Mouse (Mus musculus) midbrain, embryonic 13.5 days (tissue): ENCODE measurements at regions not wholly inside any gene's neighbourhood (a gene's known extent, or its start where the extent isn't known, plus 50 kb on each side); places are given as distances from the start of the nearest gene placed in this dataset.
A peak's percentile ranks its signal among the peaks of the same experiment; 100 is the strongest.

ENCODE experiments used
- ATAC-seq: fragments of 200-750 bp; cut with Nextera tagmentation; 2 replicates; pipeline ENCODE4 v1.8.0; 2017; ENCODE audit warnings: mild to moderate bottlenecking, moderate TSS enrichment, moderate library complexity
- H3K27ac ChIP-seq: fragments of 300-500 bp; sonication (generic); 2 replicates; pipeline ENCODE4 v1.5.1; 2015; ENCODE audit warnings: inconsistent platforms, mild to moderate bottlenecking, moderate library complexity
- H3K27me3 ChIP-seq: fragments of 300-500 bp; sonication (generic); 2 replicates; pipeline ENCODE4 v1.6.1; 2015; ENCODE audit warnings: mild to moderate bottlenecking, inconsistent platforms
- H3K36me3 ChIP-seq: fragments of 300-500 bp; sonication (generic); 2 replicates; pipeline ENCODE4 v1.6.1; 2015; ENCODE audit warnings: mild to moderate bottlenecking, inconsistent platforms
- H3K4me1 ChIP-seq: fragments of 300-500 bp; sonication (generic); replicated peaks from 2 replicates; pipeline ENCODE4 v1.6.1; 2015; ENCODE audit warnings: inconsistent platforms
- H3K4me2 ChIP-seq: fragments of 300-500 bp; sonication (generic); replicated peaks from 2 replicates; pipeline ENCODE4 v1.6.1; 2015; ENCODE audit warnings: moderate library complexity, mild to moderate bottlenecking, inconsistent platforms
- H3K4me3 ChIP-seq: fragments of 300-500 bp; sonication (generic); replicated peaks from 2 replicates; pipeline ENCODE4 v1.5.1; 2015; ENCODE audit warnings: mild to moderate bottlenecking, inconsistent platforms
- H3K9ac ChIP-seq: fragments of 300-500 bp; sonication (generic); replicated peaks from 2 replicates; pipeline ENCODE4 v1.6.1; 2015; ENCODE audit warnings: mild to moderate bottlenecking, inconsistent platforms
- H3K9me3 ChIP-seq: fragments of 300-500 bp; sonication (generic); 2 replicates; pipeline ENCODE4 v1.6.1; 2016; ENCODE audit warnings: mild to moderate bottlenecking, inconsistent platforms
- WGBS: fragments of 180-500 bp; shearing (Covaris S2); methylation state at CpG from one replicate; pipeline ENCODE4 v1.1.7; 2015; 5-methylcytosine and 5-hydroxymethylcytosine counted together

GRCm38 (mm10) chr12:26872466-26872865, 403.5 kb downstream of the Cmpk2 start:
- WGBS, result 35% methylated on average over 3 of the region's 3 CpGs
- Histone ChIP-seq H3K4me3 (no peak overlapping the region), H3K4me1 (peaks cover 11% of the 10 kb centered on the region)

GRCm38 (mm10) chr12:26867731-26868130, 398.7 kb downstream of the Cmpk2 start:
- Histone ChIP-seq H3K4me3 (no peak overlapping the region), H3K27me3 (no peaks in the 10 kb centered on the region), H3K9me3 (no peaks in the 10 kb centered on the region), H3K4me2 (no peak overlapping the region), H3K4me1 (no peaks in the 10 kb centered on the region), H3K27ac (no peak overlapping the region), H3K9ac (no peak overlapping the region), H3K36me3 (no peaks in the 10 kb centered on the region)
- no peak for ATAC-seq
- WGBS, result 78% methylated on average over 6 of the region's 6 CpGs

More at GRCm38 (mm10) chr12:26872466-26872865, 403.5 kb downstream of the Cmpk2 start:
- H3K4me2 ChIP-seq, result no peak overlapping the region
- H3K27me3 ChIP-seq, result no peaks in the 10 kb centered on the region
- H3K36me3 ChIP-seq, result no peaks in the 10 kb centered on the region
- H3K9ac ChIP-seq, result no peak overlapping the region
- H3K9me3 ChIP-seq, result no peaks in the 10 kb centered on the region
- ATAC-seq, result no peak
- H3K27ac ChIP-seq, result no peak overlapping the region

- H3K4me3 ChIP-seq, result no peak overlapping the region
- H3K9me3 ChIP-seq, result peaks cover 6% of the 10 kb centered on the region; the same call in 1 of the 2 replicates
- H3K4me2 ChIP-seq, result no peak overlapping the region
- WGBS, result 50% methylated on average over 1 of the region's 1 CpGs
- no peak overlapping the region for H3K9ac ChIP-seq
- no peaks in the 10 kb centered on the region for H3K36me3 ChIP-seq
- no peaks in the 10 kb centered on the region for H3K27me3 ChIP-seq
- peaks cover 8% of the 10 kb centered on the region; the same call in 1 of the 2 replicates for H3K4me1 ChIP-seq
- no peak overlapping the region for H3K27ac ChIP-seq
- ATAC-seq, result no peak; the same call in 1 of the 2 replicates
These were observed 386.1 kb downstream of the Cmpk2 start for GRCm38 (mm10) chr12:26855091-26855516.

- H3K27me3 ChIP-seq, result no peaks in the 10 kb centered on the region
- ATAC-seq, result no peak
- H3K4me1 ChIP-seq, result peaks cover 4% of the 10 kb centered on the region; the same call in 1 of the 2 replicates
- WGBS, result 77% methylated on average over 12 of the region's 12 CpGs
- no peak overlapping the region for H3K4me2 ChIP-seq
- no peak overlapping the region for H3K9ac ChIP-seq
- no peak overlapping the region for H3K27ac ChIP-seq
- H3K36me3 ChIP-seq, result no peaks in the 10 kb centered on the region
- no peaks in the 10 kb centered on the region for H3K9me3 ChIP-seq
- no peak overlapping the region for H3K4me3 ChIP-seq
These were observed 375.9 kb downstream of the Cmpk2 start for GRCm38 (mm10) chr12:26844917-26845316.

- Histone ChIP-seq H3K4me2 (no peak overlapping the region), H3K4me1 (no peaks in the 10 kb centered on the region), H3K27me3 (no peaks in the 10 kb centered on the region), H3K9ac (no peak overlapping the region), H3K4me3 (no peak overlapping the region), H3K36me3 (no peaks in the 10 kb centered on the region), H3K27ac (no peak overlapping the region), H3K9me3 (no peaks in the 10 kb centered on the region)
- WGBS, result 38% methylated on average over 5 of the region's 5 CpGs
- no peak for ATAC-seq
These were observed 373.7 kb downstream of the Cmpk2 start for GRCm38 (mm10) chr12:26842696-26843095.

- peak; percentile 53; the same call in 1 of the 2 replicates for ATAC-seq
These were observed 352.4 kb downstream of the Cmpk2 start for GRCm38 (mm10) chr12:26821257-26821968.

GRCm38 (mm10) chr12:26817866-26818265, 348.9 kb downstream of the Cmpk2 start:
- no peak overlapping the region for H3K4me3 ChIP-seq

More at GRCm38 (mm10) chr12:26821257-26821968, 352.4 kb downstream of the Cmpk2 start:
- Histone ChIP-seq H3K4me3 (no peak overlapping the region), H3K27me3 (no peaks in the 10 kb centered on the region), H3K4me1 (peaks cover 21% of the 10 kb centered on the region), H3K9ac (no peak overlapping the region), H3K9me3 (no peaks in the 10 kb centered on the region), H3K36me3 (no peaks in the 10 kb centered on the region), H3K4me2 (no peak overlapping the region; the same call in 1 of the 2 replicates), H3K27ac (peak overlapping the region; percentile 47)
- 60% methylated on average over 3 of the region's 3 CpGs for WGBS

GRCm38 (mm10) chr12:26815771-26816170, 346.8 kb downstream of the Cmpk2 start:
- no peak for ATAC-seq

More at GRCm38 (mm10) chr12:26817866-26818265, 348.9 kb downstream of the Cmpk2 start:
- no peak for ATAC-seq
- Histone ChIP-seq H3K27ac (no peak overlapping the region), H3K36me3 (no peaks in the 10 kb centered on the region), H3K9ac (no peak overlapping the region), H3K9me3 (no peaks in the 10 kb centered on the region), H3K4me1 (peaks cover 21% of the 10 kb centered on the region), H3K4me2 (no peak overlapping the region), H3K27me3 (no peaks in the 10 kb centered on the region)
- 86% methylated on average over 3 of the region's 3 CpGs for WGBS

GRCm38 (mm10) chr12:26810565-26811177, 341.7 kb downstream of the Cmpk2 start:
- Histone ChIP-seq H3K4me2 (no peak overlapping the region), H3K9me3 (no peaks in the 10 kb centered on the region), H3K36me3 (no peaks in the 10 kb centered on the region), H3K9ac (no peak overlapping the region), H3K4me3 (no peak overlapping the region), H3K27ac (no peak overlapping the region), H3K27me3 (no peaks in the 10 kb centered on the region), H3K4me1 (peaks cover 12% of the 10 kb centered on the region)
- WGBS, result 90% methylated on average over 5 of the region's 5 CpGs
- no peak for ATAC-seq

More at GRCm38 (mm10) chr12:26815771-26816170, 346.8 kb downstream of the Cmpk2 start:
- WGBS, result 67% methylated on average over 8 of the region's 8 CpGs
- Histone ChIP-seq H3K36me3 (no peaks in the 10 kb centered on the region), H3K9ac (no peak overlapping the region), H3K27ac (no peak overlapping the region), H3K27me3 (no peaks in the 10 kb centered on the region), H3K4me3 (no peak overlapping the region), H3K4me1 (peaks cover 7% of the 10 kb centered on the region), H3K4me2 (no peak overlapping the region), H3K9me3 (no peaks in the 10 kb centered on the region)

GRCm38 (mm10) chr12:26809670-26810069, 340.7 kb downstream of the Cmpk2 start:
- H3K27ac ChIP-seq, result no peak overlapping the region; the same call in 1 of the 2 replicates
- WGBS, result 8% methylated on average over 4 of the region's 4 CpGs
- no peaks in the 10 kb centered on the region for H3K27me3 ChIP-seq
- H3K4me1 ChIP-seq, result peaks cover 12% of the 10 kb centered on the region
- no peak overlapping the region for H3K4me3 ChIP-seq
- H3K9me3 ChIP-seq, result no peaks in the 10 kb centered on the region
- no peaks in the 10 kb centered on the region for H3K36me3 ChIP-seq
- ATAC-seq, result no peak
- no peak overlapping the region for H3K4me2 ChIP-seq
- H3K9ac ChIP-seq, result no peak overlapping the region; the same call in 1 of the 2 replicates

- Histone ChIP-seq H3K9me3 (no peaks in the 10 kb centered on the region), H3K27me3 (no peaks in the 10 kb centered on the region), H3K4me1 (peaks cover 10% of the 10 kb centered on the region), H3K4me2 (no peak overlapping the region), H3K27ac (no peak overlapping the region), H3K9ac (no peak overlapping the region), H3K4me3 (no peak overlapping the region), H3K36me3 (no peaks in the 10 kb centered on the region)
- WGBS, result 43% methylated on average over 5 of the region's 5 CpGs
- ATAC-seq, result peak; percentile 89
These were observed 333.5 kb downstream of the Cmpk2 start for GRCm38 (mm10) chr12:26802542-26802941.

- H3K9me3 ChIP-seq, result no peaks in the 10 kb centered on the region
- no peaks in the 10 kb centered on the region for H3K27me3 ChIP-seq
- no peak for ATAC-seq
- no peak overlapping the region for H3K4me3 ChIP-seq
- no peaks in the 10 kb centered on the region for H3K36me3 ChIP-seq
- 0 out of 2 replicates have a peak overlapping the region, but pooled peaks have one; percentile 25 for H3K27ac ChIP-seq
- WGBS, result 61% methylated on average over 6 of the region's 6 CpGs
- no peak overlapping the region for H3K4me2 ChIP-seq
- peaks cover 20% of the 10 kb centered on the region for H3K4me1 ChIP-seq
- no peak overlapping the region for H3K9ac ChIP-seq
These were observed 330.3 kb downstream of the Cmpk2 start for GRCm38 (mm10) chr12:26799310-26799709.
